ENCODE assay signal across 17 mouse cellular contexts in genomic region chr4:66414778-66415177, GRCm38 (mm10). TPM values are rescaled to one million over a fixed set of nuclear protein-coding genes. Genes with fewer than 3 reads are reported as not detected.
DNase-seq lines count a peak whose midpoint lies in the region; ATAC-seq and TF ChIP-seq lines count a peak whose summit lies in the region.
"Had no signal": no experiment of that assay in that cellular context is flagged by ENCODE, and none has a peak within 500 bp of the region (broad histone marks: within the 10 kb centered on the region; RNA-seq: fewer than 3 reads in every experiment).

No protein-coding gene starts in this region.

- WGBS in kidney, adult 2 months = 48% methylated on average over 8 of the region's 8 CpGs
- whole genome bisulfite sequencing in lung, embryonic 15.5 days = 38% methylated on average over 8 of the region's 8 CpGs
- WGBS in stomach, embryonic 16.5 days = 54% methylated on average over 8 of the region's 8 CpGs

- no peaks in the 10 kb centered on the region for H3K36me3 ChIP-seq in kidney, adult 2 months (ENCODE audit: control insufficient read depth, insufficient read depth, low read length)
- no peaks in the 10 kb centered on the region for H3K36me3 ChIP-seq in lung, embryonic 15.5 days
- no peaks in the 10 kb centered on the region for H3K36me3 ChIP-seq in stomach, embryonic 16.5 days (ENCODE audit: control insufficient read depth, insufficient read depth, low read length)
- H3K36me3 ChIP-seq: forebrain, embryonic 15.5 days; hindbrain, embryonic 12.5 days; limb, embryonic 10.5 days; liver, embryonic 13.5 days; midbrain, embryonic 13.5 days had no signal

- H3K4me1 ChIP-seq in kidney, adult 2 months (ENCODE audit: control insufficient read depth, insufficient read depth, low read length) = no peaks in the 10 kb centered on the region
- no peaks in the 10 kb centered on the region for H3K4me1 ChIP-seq in lung, embryonic 15.5 days
- H3K4me1 ChIP-seq in stomach, embryonic 16.5 days (ENCODE audit: control insufficient read depth, insufficient read depth, low read length) = no peaks in the 10 kb centered on the region
- H3K4me1 ChIP-seq: forebrain, embryonic 15.5 days; hindbrain, embryonic 12.5 days; limb, embryonic 10.5 days; liver, embryonic 13.5 days; midbrain, embryonic 13.5 days had no signal

- no peaks in the 10 kb centered on the region for H3K9me3 ChIP-seq in lung, embryonic 15.5 days
- no peaks in the 10 kb centered on the region for H3K9me3 ChIP-seq in stomach, embryonic 16.5 days (replicated peaks; ENCODE audit: control insufficient read depth, low read length)
- H3K9me3 ChIP-seq: forebrain, embryonic 15.5 days; hindbrain, embryonic 12.5 days; limb, embryonic 10.5 days; liver, embryonic 13.5 days; midbrain, embryonic 13.5 days had no signal

- TF ChIP-seq CTCF in kidney, adult 2 months (conservative IDR thresholded peaks at IDR 0.05; ENCODE audit: insufficient read depth, insufficient read length, low read depth, low read length) = no peak

- TF ChIP-seq POLR2A in kidney, adult 2 months (IDR thresholded peaks at IDR 0.05; ENCODE audit: low read depth, low read length) = no peak

- no peak for ATAC-seq in lung, embryonic 15.5 days (ENCODE audit: borderline replicate concordance, extremely low read depth, low FRiP score, low TSS enrichment)
- no peak for ATAC-seq in stomach, embryonic 16.5 days (ENCODE audit: insufficient read depth, low FRiP score)
- no peak for ATAC-seq in CD4-positive, CD25-positive, alpha-beta regulatory T cell, adult 4 months
- ATAC-seq: forebrain, embryonic 15.5 days; inflammation-experienced regulatory T-cells, adult 6 months; midbrain, embryonic 13.5 days had no signal

- H3K27me3 ChIP-seq in kidney, adult 2 months (replicated peaks; ENCODE audit: control insufficient read depth, insufficient read depth, low read length) = no peaks in the 10 kb centered on the region; the same call in 1 of the 2 replicates
- H3K27me3 ChIP-seq in lung, embryonic 15.5 days = no peaks in the 10 kb centered on the region
- no peaks in the 10 kb centered on the region for H3K27me3 ChIP-seq in stomach, embryonic 16.5 days (ENCODE audit: control insufficient read depth, insufficient read depth, low read length)
- H3K27me3 ChIP-seq: forebrain, embryonic 15.5 days; hindbrain, embryonic 12.5 days; liver, embryonic 13.5 days; midbrain, embryonic 13.5 days had no signal

- H3K27ac ChIP-seq in kidney, adult 2 months (ENCODE audit: insufficient read depth, low read depth, low read length) = no peak overlapping the region
- no peak overlapping the region for H3K27ac ChIP-seq in lung, embryonic 15.5 days
- H3K27ac ChIP-seq in stomach, embryonic 16.5 days (ENCODE audit: low read length) = no peak overlapping the region
- H3K27ac ChIP-seq: forebrain, embryonic 15.5 days; hindbrain, embryonic 12.5 days; limb, embryonic 10.5 days; liver, embryonic 13.5 days; midbrain, embryonic 13.5 days had no signal

- peak overlapping the region; percentile 36 for H3K4me2 ChIP-seq in lung, embryonic 15.5 days
- H3K4me2 ChIP-seq in stomach, embryonic 16.5 days (ENCODE audit: low read depth, low read length) = peak overlapping the region; percentile 23
- H3K4me2 ChIP-seq: forebrain, embryonic 15.5 days; hindbrain, embryonic 12.5 days; liver, embryonic 13.5 days; midbrain, embryonic 13.5 days had no signal

- H3K9ac ChIP-seq in lung, embryonic 15.5 days = no peak overlapping the region
- 0 out of 2 replicates have a peak overlapping the region, but pooled peaks have one; percentile 6 for H3K9ac ChIP-seq in stomach, embryonic 16.5 days (ENCODE audit: low read length)
- H3K9ac ChIP-seq: forebrain, embryonic 15.5 days; hindbrain, embryonic 12.5 days; liver, embryonic 13.5 days; midbrain, embryonic 13.5 days had no signal

- no peak for DNase-seq in kidney, adult 2 months
- no peak for DNase-seq in kidney, adult 9 months
- DNase-seq in lung, postnatal 36 days = no peak
- DNase-seq in NIH3T3 (ENCODE audit: low read depth) = peak; percentile 33
- DNase-seq in cerebellum, adult 11 months = no peak
- DNase-seq: adrenal gland, adult 8-10 months; cerebellum, adult 18-20 months; liver, embryonic 13.5 days; thymus, postnatal 25 days had no signal

- H3K4me3 ChIP-seq in kidney, adult 2 months (ENCODE audit: insufficient read depth, low read depth, low read length) = peak overlapping the region; percentile 31; the same call in 1 of the 2 replicates
- H3K4me3 ChIP-seq in lung, embryonic 15.5 days = peak overlapping the region; percentile 24
- peak overlapping the region; percentile 34 for H3K4me3 ChIP-seq in stomach, embryonic 16.5 days (replicated peaks; ENCODE audit: low read length)
- H3K4me3 ChIP-seq: forebrain, embryonic 15.5 days; hindbrain, embryonic 12.5 days; limb, embryonic 10.5 days; liver, embryonic 13.5 days; midbrain, embryonic 13.5 days had no signal

RNA-seq across cellular contexts. Expression of gene Astn2, which starts 10.4 kb away (rescaled TPM):
- polyA plus RNA-seq in kidney, adult 2 months (2012; rRNA removed) = 2.5 and 2.6 TPM in 2 replicates
- 0.92 and 0.97 TPM in 2 replicates for polyA plus RNA-seq in lung, embryonic 15.5 days (2015; fragmentation: Nextera tagmentation; extraction: Ambion mirVana)
- polyA plus RNA-seq in stomach, embryonic 16.5 days (2015; fragmentation: Nextera tagmentation; extraction: Ambion mirVana) = 0.11 and 0.15 TPM in 2 replicates
- not detected for polyA plus RNA-seq in CD4-positive, CD25-positive, alpha-beta regulatory T cell, adult 4 months (2017; shearing (Covaris generic))
- polyA plus RNA-seq: inflammation-experienced regulatory T-cells, adult 6 months had no signal
